In the genomic region with DNA sequence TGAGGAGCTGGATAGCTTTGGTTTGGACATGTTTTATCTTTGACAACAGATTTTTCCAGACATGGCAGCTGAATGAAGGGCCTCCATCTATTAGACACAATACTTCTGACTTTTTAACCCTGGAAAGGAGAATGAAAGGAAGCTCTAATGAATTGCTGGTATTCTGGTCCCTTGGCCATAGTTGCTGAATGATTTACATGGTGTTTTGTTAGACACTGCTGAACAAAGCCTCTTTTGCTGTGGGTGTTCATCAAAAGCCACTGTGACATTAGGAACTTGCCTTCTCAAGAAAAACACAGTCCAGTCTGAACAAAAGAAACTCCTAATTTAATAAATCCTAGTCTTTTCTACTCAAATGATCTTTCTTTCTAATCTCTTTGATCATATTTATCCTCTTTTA, we compare ENCODE assay signal across 21 mouse cellular contexts.
"Had no signal": no experiment of that assay in that cellular context is flagged by ENCODE, and none has a peak within 500 bp of the region (broad histone marks: within the 10 kb centered on the region; RNA-seq: fewer than 3 reads in every experiment).

No protein-coding gene starts in this region.

- H3K36me3 ChIP-seq: limb, embryonic 12.5 days; limb, embryonic 15.5 days; lung, embryonic 15.5 days had no signal

- ATAC-seq: intestine, embryonic 16.5 days; liver, postnatal 0 days had no signal

- DNase-seq: kidney, adult 18-20 months; kidney, adult 9 months; kidney, postnatal 14 days; kidney, postnatal 4 days; left cerebral cortex, postnatal 4 days; liver, postnatal 0 days; lung, postnatal 14 days; lung, postnatal 4 days; midbrain, embryonic 14.5 days; right cerebral cortex, adult 18-20 months; right cerebral cortex, postnatal 14 days; right cerebral cortex, postnatal 4 days; spleen, adult 18-20 months; thymus, adult 18-20 months; thymus, postnatal 36 days had no signal

- H3K4me3 ChIP-seq: limb, embryonic 12.5 days; limb, embryonic 15.5 days; lung, embryonic 15.5 days had no signal

- H3K9me3 ChIP-seq: limb, embryonic 12.5 days; limb, embryonic 15.5 days; lung, embryonic 15.5 days had no signal

- H3K9ac ChIP-seq: limb, embryonic 12.5 days; limb, embryonic 15.5 days; liver, embryonic 14.5 days; liver, postnatal 0 days; lung, embryonic 15.5 days had no signal

- H3K4me2 ChIP-seq: limb, embryonic 12.5 days; limb, embryonic 15.5 days; liver, embryonic 11.5 days; lung, embryonic 15.5 days had no signal

- H3K4me1 ChIP-seq: limb, embryonic 12.5 days; limb, embryonic 15.5 days; lung, embryonic 15.5 days had no signal

- H3K27ac ChIP-seq: limb, embryonic 12.5 days; limb, embryonic 15.5 days; liver, embryonic 14.5 days; lung, embryonic 15.5 days had no signal

- H3K27me3 ChIP-seq: limb, embryonic 12.5 days; limb, embryonic 15.5 days; lung, embryonic 15.5 days had no signal
